23 mouse cellular contexts compared by ENCODE assay signal in genomic region chr6:84168571-84168970, GRCm38 (mm10).
"Had no signal": no experiment of that assay in that cellular context is flagged by ENCODE, and none has a peak within 500 bp of the region (broad histone marks: within the 10 kb centered on the region; RNA-seq: fewer than 3 reads in every experiment).

No protein-coding gene starts in this region.

- H3K27me3 ChIP-seq: limb, embryonic 12.5 days; limb, embryonic 15.5 days; midbrain, embryonic 12.5 days; midbrain, embryonic 15.5 days; neural tube, embryonic 12.5 days; neural tube, embryonic 15.5 days; stomach, embryonic 15.5 days had no signal

- H3K36me3 ChIP-seq: limb, embryonic 15.5 days; midbrain, embryonic 12.5 days; midbrain, embryonic 15.5 days; neural tube, embryonic 12.5 days; neural tube, embryonic 15.5 days; stomach, embryonic 15.5 days had no signal

- H3K27ac ChIP-seq: kidney, postnatal 0 days; layer of hippocampus, adult 2 months; left cerebral cortex, adult 2 months; limb, embryonic 15.5 days; liver, embryonic 14.5 days; macrophage; midbrain, embryonic 12.5 days; midbrain, embryonic 15.5 days; neural tube, embryonic 12.5 days; neural tube, embryonic 15.5 days; stomach, embryonic 15.5 days had no signal

- DNase-seq: kidney, postnatal 25 days; layer of hippocampus, adult 9-11 months; layer of hippocampus, postnatal 36 days; liver, postnatal 0 days; lung, embryonic 14.5 days; right cerebral cortex, adult 18-20 months; right cerebral cortex, postnatal 14 days; right cerebral cortex, postnatal 4 days; thymus, adult 2 months; thymus, postnatal 14 days; thymus, postnatal 4 days had no signal

- H3K4me3 ChIP-seq: layer of hippocampus, adult 2 months; left cerebral cortex, adult 2 months; limb, embryonic 12.5 days; limb, embryonic 15.5 days; midbrain, embryonic 12.5 days; midbrain, embryonic 15.5 days; neural tube, embryonic 12.5 days; neural tube, embryonic 15.5 days; stomach, embryonic 15.5 days had no signal

- H3K4me1 ChIP-seq: midbrain, embryonic 12.5 days; midbrain, embryonic 15.5 days; neural tube, embryonic 12.5 days; neural tube, embryonic 15.5 days; stomach, embryonic 15.5 days had no signal

- H3K9me3 ChIP-seq: limb, embryonic 12.5 days; limb, embryonic 15.5 days; midbrain, embryonic 12.5 days; midbrain, embryonic 15.5 days; neural tube, embryonic 12.5 days; neural tube, embryonic 15.5 days; stomach, embryonic 15.5 days had no signal
